Mouse (Mus musculus): ENCODE results near the gene Olfr988. TPM values are rescaled to one million over a fixed set of nuclear protein-coding genes. Genes with fewer than 3 reads are reported as not detected.

The Olfr988 gene
- polyA plus RNA-seq (2017; shearing (Covaris generic)), result not detected

DNA sequence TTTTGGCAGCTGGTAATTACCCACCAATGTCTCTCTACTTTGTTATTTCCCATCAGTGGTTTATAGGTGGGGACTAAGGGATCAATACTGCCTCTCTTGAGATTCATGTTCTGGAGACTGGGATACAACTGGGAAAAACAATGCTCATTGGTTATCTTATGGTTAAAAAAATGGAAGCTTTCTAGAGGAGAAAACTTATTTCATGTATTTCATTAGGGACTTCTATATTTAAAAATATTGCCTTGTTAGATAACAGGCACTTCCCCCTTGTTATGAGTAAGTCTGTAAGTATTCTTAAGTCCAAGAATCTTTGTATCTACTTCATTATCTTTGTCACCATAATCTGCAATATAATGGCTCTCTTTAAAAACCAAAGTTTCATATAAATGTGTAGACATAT is at the start of gene Olfr988:
TSS of gene Olfr988 (minus strand) at position 101 of the 400 bp plus-strand sequence.

DNA sequence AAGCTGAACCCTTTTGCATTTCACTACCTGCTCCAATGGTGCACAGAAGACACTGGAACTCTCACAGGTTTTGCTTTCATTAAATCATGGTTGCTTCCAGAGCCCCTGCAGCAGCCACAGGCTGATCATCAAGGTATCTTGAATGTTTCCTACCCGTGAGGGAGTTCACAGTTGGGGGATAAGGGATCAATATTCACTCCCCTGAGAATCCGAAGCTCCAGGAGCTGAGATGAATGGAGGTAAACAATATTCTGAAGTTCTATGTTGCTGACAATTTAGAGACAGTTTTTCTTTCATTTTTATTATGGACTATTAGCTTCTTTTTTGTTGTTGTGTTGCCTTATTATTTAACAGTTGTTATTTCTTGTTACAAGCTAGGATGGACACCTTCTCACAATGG is 46.3 kb upstream of the Olfr988 start, which contains the start of gene Olfr992:
TSS of gene Olfr992 (minus strand) at position 101 of the 400 bp plus-strand sequence.

DNA sequence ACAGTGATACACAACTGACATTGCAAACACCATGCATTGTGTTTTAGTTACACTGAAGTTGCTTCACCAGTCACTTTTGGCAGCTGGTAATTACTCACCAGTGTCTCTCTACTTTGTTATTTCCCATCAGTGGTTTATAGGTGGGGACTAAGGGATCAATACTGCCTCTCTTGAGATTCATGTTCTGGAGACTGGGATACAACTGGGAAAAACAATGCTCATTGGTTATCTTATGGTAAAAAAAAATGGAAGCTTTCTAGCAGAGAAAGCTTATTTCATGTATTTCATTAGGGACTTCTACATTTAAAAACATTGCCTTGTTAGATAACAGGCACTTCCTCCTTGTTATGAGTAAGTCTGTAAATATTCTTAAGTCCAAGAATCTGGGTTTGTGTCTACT is 23.8 kb downstream of the Olfr988 start, which contains the start of gene Olfr987:
TSS of gene Olfr987 (minus strand) at position 101 of the 400 bp plus-strand sequence.

Other genes starting within 250 kb of the Olfr988 start
- under 1 TPM in 1 of 2 experiments, not detected in 1; 0.32 TPM for gene Aplnr, start 227.0 kb downstream of the Olfr988 start, polyA plus RNA-seq (2017; shearing (Covaris generic))
- gene Lrrc55, start 166.0 kb downstream of the Olfr988 start, polyA plus RNA-seq (2017; shearing (Covaris generic)), result not detected
- gene Olfr987, start 23.9 kb downstream of the Olfr988 start, polyA plus RNA-seq (2017; shearing (Covaris generic)), result under 1 TPM in 1 of 2 experiments, not detected in 1; 0.47 TPM
- gene Olfr992, start 46.2 kb upstream of the Olfr988 start, polyA plus RNA-seq (2017; shearing (Covaris generic)), result not detected
- not detected for gene Olfr993, start 51.6 kb upstream of the Olfr988 start, polyA plus RNA-seq (2017; shearing (Covaris generic))
- under 1 TPM in 1 of 2 experiments, not detected in 1; 0.39 TPM for gene Olfr994, start 73.2 kb upstream of the Olfr988 start, polyA plus RNA-seq (2017; shearing (Covaris generic))
- under 1 TPM in 1 of 2 experiments, not detected in 1; 0.34 TPM for gene Olfr995, start 80.4 kb upstream of the Olfr988 start, polyA plus RNA-seq (2017; shearing (Covaris generic))
- not detected for gene 4833423E24Rik, start 155.8 kb upstream of the Olfr988 start, polyA plus RNA-seq (2017; shearing (Covaris generic))
- not detected for gene Olfr996, start 216.0 kb upstream of the Olfr988 start, polyA plus RNA-seq (2017; shearing (Covaris generic))
- gene Olfr998, start 225.7 kb upstream of the Olfr988 start, polyA plus RNA-seq (2017; shearing (Covaris generic)), result not detected
- gene Olfr1000, start 248.7 kb upstream of the Olfr988 start, polyA plus RNA-seq (2017; shearing (Covaris generic)), result not detected

All from activated CD4-positive, CD25-positive, alpha-beta regulatory T cell (primary cell).